Mouse (Mus musculus) cerebellum, postnatal 36 days (tissue): ENCODE measurements around the gene Efna5.

Source experiments
- DNase-seq, 2 experiments: peaks; one replicate each; pipeline ENCODE4 v3.0.0; 2021 to 2022; ENCODE audit warnings: mixed read lengths in 2 of 2

Gene Efna5

DNA sequence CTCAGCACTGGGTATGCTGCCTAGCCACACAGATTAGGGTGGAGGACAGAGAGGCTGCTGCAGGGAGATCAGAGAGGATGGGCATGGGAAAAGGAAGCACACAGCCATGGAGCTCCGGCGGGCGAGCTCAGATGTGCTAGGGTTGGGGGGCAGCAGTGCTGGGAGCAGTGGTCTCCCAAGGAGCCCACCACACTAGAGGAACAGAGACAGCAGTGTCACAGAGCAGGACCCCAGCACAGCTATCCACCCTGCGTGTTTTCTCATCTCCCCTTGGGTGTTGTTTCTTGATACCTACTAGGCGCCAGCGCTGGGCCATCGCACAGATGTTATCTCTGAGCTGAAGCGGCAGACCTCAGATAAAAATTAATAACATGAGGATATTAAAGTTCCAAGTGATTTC, 234.3 kb downstream of the Efna5 start:
- DNase-seq = no peak

DNA sequence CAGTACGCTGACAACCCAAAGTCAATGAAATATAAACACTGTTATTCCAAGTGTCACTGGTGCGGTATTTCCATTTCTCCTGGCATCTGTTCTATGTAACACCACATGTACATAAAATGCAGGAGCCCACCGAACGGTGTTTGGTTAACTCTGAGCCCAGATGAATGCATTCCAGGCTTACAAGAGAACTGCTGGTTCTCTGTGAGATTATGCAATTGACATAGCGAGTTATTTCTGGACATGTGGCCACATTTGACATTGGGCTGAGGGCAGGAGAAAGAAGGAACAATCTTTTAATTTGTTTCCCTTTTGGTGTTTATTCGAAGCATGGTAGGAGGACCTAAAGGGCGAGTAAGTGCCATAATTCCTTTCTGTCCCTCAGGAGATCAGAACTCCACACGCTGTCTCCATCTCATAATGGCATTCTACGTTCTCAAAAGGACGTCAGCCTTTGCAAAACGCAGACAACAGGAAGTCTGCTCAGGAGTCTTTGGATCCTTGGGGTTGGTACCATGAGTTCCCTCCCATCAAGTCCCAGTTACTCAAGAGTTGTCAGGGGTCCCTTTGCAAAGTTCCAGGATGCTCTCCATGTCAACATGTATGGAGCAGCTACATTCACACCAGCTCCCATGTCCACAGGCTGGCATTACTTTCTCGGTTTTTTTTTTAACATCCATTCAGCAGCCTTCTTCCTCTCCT, 238.5 kb downstream of the Efna5 start:
- DNase-seq = no peak

DNA sequence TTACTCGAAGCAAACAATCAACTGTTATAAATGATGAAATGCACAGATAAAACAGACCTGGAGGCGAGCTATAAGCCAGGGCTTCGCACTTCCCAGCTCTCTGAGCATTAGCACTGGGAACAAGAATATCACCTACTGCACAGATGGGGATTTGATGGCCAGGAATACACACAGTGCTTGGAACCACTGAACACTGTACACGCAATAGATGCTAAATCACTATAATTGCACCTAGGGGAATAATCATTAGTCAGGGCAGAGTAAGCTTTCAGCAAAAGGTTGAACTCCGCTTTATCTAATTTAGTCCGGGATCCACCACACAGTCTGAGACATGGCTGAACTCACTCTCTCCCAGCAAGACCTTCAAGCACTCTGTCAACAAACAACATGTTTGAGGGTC, 240.5 kb downstream of the Efna5 start:
- no peak for DNase-seq

DNA sequence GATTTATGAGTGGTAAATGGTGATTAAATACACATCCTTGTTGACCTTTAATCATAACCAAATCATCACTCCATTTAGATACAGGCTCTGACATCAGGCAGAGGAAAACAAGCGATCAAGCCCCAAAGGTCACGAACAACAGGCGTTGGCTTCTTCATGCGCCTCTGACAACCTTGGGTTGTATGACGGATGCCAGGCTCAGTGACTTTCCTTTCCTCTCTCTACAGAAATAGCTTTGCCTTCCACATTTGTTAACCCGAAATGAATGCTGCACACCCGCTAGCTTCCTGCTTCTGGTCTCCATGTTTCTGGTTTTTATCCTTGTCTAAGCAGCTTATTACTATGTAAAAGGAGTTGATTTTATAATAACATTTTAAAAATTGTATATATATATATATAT, 244.2 kb downstream of the Efna5 start:
- DNase-seq = no peak

DNA sequence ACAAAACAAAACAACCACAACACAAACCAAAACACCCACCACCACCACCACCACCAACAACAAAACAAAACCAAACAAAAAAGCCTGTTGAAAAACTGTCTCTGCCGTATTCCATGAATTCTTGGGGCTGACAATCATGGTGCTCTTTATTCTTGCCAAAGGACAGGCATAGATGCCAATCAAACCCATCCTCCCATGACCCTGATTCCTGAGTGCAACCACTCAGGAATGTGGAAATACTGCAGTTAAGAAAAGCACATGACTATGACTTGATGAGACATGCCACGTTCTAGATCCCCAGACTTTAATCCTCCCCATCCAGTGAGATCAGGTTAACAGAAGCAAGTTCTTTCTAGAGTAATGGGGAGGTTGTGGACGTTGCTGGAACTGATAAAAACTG, 246.2 kb downstream of the Efna5 start:
- no peak for DNase-seq

DNA sequence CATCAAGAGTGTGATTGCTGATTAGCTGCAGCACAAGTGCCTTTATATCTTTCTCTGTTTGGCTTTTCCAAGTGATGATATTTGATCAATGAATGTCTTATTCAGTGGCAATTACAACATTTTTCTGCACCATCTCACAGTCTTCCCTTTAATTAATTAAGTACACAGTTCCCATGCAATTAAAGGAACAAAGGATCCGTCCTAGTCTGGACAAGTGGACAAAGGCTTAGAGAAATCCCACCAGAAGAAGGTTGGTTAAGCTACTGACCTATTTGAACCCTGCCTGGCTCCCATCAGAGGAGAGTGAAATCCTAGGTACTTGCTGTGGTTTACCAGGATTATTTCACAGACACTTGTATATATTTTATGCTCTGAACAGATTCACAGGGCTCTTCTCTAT, 252.6 kb downstream of the Efna5 start:
- no peak for DNase-seq

DNA sequence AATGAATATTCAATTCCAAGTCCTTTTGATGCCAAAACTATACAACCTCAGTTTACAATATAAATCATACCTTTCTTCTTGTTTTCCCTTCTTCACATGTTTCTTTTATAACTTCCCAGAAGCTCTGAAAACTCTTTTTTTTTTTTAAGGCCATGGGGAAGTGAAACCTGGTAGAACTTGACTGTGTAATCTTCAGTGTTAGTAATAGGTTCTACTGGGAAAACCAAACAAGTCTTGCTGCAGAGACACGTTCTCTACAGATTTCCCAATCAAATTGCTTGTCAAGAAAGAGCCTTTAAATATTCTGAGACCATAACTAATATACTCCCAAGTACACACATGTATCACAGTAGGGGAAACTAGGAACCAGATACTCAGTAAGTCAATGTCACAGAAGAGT, 253.6 kb downstream of the Efna5 start:
- no peak for DNase-seq

DNA sequence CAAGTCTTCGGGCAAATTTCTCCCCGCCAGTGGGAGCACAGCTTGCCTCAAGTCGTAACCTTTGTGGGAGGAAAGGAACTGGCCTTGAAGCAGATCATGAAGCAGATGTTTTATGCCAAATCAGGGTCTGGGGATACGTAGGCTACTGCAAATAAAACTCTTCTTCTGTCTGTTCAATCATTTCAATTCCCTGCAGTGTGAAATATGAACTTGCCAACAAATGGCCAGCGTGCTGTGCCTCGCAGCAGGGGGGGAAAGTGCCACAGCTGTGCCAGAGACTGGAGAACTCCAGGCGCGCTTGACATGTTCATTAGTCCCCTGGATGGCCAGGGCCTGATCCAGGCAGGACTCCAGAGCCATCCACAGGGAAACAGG, 255.5 kb downstream of the Efna5 start:
- DNase-seq = peak in 1 of 2 experiments; percentile 6

DNA sequence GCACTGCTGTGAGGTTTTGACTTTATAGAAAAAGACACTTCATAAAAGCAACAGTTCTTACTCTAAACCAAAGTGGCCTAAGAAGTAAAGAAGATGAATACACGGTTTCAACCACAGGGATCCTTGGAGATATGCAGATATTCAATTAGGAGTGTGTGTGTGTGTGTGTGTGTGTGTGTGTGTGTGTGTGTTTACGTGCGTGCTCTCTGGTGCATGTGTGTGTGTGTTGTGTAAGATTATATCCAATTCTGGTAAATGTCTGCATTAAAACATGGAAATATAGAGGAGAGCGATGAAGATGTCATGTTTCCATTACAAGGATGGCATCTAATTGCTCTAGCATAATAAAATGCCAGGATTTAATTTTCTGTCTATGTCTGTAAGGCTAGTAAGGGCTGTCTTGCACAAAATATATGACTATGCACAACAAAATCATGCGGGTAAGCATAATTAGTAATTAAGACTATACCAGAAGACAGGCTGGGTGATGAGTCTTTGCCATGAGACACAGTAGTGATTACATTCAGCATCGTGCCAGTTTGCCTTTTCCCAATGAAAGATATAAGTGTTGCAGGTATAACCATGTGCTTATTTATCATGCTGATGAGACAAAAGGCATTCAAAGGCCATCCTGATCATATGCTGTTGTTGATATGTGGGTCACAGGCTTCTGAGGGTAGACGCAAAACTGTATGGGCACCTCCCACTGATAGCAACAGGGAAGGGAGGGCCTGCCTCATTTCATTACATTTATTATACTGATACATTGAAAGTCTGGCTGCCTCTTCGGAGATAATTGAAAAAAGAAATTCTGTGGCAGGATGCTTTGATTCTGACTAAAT, 256.1 kb downstream of the Efna5 start:
- DNase-seq = no peak

DNA sequence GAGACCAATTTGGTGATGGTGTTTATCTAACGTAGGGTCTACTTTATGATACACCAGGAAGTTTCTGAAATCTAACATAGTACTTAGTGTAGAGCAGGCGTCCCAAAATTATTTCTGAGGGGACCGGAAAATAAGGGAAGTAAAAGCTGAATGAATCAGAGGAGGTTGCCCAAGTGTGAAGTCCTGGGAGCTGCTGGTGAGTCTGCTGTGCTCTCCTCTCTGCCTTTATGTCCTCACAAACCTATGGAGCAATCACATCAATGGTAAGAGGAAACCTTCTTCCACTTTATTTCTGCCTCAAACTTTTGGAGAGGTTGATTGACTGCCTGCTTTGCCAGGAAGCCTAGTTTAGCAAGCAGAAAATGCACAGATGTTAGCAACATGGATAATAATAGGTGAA, 257.9 kb downstream of the Efna5 start:
- no peak for DNase-seq

DNA sequence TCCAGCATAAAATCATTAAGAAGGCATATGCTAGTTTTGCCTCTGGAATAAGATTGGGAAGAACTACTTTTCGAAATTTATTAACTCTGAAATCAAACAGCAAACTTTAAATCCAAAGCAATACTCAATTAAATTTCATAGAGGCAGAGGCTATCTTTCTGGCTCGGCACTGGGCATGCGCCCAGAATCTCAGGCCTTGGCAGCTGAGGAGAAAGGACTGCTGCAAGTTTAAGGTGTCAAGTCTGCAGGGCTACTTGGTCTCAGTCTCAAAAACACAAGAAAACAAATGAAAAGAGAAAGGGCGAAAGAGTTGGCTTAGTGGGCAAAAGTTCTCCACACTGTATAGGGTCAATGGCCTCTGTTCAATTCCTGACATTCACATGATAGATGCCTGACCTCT, 258.6 kb downstream of the Efna5 start:
- no peak for DNase-seq

DNA sequence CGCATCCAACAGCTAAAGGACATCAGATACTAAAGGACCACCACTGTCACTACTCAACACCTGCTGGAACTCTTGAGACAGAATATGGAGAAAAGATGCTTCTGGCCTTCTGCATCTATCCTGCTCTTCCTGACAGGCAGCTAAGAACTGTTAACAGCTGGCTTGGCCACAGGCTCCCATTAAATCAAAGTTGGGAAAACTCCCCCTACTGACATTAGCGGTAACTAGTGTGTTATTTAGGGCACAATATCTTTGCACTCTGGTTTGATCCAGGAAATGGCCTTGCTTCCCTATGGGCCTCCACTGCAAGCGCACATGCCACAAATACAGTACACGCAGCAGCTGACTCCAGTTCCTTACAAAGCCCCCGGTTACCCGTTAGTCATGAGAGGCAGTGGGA, 266.0 kb downstream of the Efna5 start:
- DNase-seq = no peak

DNA sequence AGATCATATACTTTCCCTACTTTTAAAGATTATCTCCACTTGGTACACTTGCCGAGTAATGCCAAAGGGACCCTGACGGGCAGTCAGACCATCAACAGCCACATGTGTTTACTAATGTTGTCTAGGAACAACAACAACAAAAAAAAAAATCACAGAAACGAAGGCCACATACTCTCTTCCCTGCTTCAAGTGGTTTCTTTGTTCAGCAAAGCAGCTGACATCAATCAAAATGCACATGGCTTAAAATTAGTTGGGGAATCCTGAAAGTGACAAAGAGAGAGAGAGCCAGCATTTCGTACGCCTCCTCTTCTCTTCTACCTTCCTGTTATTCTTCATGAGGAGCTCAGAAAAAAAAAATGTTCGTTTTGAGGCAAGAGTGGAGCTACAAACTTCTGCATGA, 266.4 kb downstream of the Efna5 start:
- no peak for DNase-seq

DNA sequence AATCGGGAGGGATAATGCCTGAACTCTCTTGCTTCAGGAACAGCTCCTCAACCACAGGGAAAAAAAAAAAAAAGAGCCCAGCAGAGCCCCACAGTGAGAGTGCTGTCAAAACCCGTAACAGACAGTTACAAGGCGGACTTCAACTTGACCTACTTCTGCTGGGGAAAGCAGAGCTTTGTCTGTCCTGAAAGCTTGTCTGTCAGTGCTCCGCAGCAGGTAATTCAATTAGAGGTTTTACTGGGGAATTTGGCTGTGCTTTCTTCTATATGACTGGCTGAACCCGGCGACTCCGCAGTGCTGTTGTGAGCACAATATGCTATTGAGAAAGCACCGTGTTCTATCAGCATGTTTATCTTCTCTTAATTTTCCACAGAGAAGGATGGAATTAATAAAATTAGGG, 266.9 kb downstream of the Efna5 start:
- no peak for DNase-seq

DNA sequence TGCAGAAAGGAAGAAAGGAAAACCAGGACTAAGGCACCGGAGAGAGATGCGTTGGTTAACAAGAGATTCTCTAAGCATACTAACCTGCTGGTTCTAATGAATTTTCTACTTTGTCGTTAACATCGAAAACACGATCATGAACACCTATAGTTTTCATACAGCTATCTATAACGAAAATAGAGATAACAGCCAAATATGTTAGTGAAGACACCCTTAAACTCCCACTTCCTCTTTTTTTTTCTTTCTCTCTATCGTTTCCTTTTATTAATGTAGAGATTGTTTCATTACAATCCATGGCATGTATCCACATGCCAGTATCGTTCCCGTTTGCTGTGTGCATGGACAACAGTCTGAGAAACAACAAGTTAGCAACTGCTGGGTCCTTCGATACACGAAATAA, 267.9 kb downstream of the Efna5 start:
- DNase-seq = no peak

DNA sequence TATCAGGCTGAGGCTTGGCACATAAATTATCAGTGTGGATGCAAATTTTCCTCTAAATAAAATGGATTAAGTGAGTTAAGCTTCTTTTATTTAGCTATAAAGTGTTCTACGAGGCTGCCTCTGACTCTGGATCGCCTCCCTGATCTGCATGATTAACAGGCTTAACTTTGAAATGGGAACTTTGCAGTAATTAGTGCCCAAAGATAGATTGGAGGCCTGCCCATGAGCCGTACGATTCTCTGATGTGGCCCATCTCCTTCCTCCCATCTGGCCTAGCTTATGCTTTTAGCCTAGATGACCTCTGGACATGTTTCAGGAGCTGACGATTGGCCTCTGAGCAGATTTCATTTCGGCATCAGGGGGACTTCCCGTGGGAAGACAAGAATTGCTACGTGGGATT, 273.0 kb downstream of the Efna5 start:
- DNase-seq = no peak

DNA sequence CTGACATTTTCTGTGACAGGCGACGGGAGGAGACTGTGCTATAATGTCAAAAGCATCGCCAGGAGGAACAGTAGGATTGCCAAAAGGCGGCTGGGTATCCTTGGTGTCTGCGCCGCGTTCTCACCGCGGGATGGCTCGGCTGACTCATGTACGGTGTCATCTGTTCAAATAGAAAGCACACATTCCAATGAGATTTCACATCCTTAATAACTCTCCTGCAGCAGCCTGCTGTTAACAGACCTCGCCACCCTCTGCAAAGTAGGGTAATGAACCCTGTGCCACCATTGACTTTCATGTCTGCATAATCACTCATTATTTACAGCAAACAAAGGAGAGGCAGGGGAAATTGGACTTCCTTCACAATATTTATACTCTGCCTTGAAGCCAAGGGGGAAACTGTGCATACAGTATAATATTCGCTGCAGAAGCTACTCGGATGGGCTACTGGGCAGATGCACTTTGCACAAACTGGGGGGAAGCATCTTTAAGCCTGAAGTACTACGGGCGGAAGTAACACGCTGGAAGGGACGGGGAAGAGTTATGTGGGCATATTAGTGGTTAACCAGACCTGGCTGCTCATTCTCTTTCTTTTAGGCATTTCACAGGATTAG, 273.7 kb downstream of the Efna5 start:
- DNase-seq = peak; percentile 49 to 65

DNA sequence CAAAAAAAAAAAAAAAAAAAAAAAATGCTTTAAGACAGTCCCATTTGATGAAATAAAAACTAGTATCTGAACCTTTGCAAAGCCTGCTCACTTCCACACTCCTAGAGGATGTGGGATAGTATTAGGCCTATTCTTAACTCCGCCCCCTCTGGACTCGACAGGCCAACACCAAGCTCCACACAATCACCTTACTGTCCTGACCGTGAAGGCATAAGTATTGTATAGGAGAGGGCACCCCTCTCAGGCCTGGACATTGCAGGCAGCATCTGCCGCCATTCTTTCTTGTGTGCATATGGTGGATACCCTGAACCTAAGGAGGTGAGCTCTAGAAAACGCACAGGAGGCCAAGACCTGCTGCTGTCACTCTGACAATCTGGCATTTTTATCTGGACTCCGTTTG, 274.4 kb downstream of the Efna5 start:
- peak; percentile 5 to 10 for DNase-seq

DNA sequence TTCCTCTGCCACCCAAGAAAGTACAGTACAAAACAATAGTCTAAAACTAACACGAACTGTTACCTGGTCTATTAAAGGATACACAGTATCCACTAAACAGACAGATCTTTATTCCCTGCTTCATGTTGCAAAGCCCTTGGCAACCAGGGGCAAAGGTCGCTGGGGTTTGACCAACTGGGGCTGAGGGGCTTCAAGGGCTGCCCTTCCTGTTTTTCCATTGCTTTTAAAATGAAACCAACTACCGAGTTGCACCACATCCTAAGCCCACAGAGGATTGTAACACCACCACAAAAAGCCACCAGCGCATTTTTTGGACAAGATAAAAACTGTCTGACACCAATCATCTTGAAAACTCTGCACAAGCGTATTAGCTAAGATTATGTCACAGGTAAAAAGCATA, 276.8 kb downstream of the Efna5 start:
- no peak for DNase-seq

DNA sequence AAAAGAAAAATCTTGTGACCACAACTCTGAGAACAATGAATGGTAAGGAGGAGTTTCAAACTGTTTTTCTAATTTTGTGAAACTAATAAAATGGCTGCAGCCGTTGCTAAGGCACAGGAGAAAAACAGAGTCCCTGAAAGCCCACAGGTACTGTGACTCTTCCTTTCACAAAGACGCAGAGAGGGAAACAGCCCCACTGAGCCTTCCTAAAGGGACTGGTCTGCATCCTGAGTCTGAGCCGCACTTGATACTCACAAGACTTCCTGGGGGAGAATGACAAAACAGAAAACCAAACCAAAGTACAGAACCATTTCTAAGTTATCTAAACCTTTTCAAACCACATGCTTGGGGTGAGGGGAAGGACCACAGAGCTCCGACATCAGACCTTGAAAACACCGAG, 277.5 kb downstream of the Efna5 start:
- no peak for DNase-seq

DNA sequence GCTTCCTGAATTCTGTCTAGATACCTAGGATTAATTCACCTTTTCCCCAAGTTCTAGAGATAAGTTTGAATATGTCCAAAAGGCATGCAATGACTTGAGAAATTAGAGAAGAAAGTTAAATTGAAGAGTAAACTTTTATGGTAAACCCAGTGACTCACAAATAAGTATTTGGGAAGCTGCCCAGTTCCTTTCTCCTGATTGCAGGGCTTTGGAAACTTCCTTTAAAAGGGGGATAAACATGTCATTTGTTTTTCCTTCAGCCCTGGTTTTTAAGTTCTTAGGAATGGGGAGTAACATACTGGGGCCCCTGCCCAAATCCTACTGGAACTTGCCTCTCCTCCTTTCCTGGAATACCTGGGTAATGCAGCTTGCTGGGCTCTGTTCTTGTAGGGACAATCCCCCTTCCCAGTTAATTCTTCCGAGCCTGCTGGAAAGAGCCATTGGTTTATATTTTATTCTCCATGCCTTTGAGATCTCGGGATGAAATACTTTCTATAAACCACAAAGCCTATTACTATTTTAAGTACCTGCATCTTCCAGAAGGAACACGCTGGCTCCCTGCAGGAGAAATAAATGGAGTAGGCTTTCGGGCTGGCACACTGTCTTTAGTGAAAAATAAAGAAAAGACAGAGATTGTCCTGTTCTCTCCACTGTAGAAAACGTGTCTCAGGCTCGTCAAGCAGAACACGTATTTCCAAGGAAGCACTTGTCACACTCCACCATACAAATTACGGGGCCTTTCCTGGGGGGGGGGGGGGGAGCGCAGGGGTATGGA, 282.2 kb downstream of the Efna5 start:
- no peak for DNase-seq

DNA sequence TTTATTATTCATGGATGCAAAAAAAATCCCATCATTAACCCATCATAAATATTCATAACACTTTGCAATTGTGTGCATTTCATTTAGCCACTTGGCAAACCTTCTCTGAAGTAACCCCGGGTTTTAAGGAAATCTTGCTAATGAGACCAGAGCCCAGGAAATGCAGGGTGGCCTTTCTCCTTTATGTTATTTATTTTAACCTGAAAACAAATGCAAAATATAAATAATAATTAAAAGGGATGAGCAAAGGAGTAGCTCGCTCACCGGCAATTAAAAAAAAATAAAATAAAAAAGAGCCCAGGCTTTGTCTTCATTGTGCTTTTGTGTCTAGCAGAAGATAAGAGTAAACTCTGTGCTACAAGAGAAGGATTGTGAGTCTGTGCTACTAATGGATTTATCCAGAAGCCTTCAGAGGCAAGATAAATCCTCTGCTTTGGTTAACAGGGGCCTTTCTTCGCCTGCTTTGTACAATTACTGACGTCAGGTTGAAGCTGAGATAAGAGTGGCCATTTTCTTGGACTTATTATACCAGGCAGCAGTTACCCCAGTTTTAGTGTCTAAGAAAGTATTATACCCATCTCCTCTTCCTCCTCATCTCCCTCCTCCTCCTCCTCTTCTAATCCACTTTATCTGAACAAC, 288.6 kb downstream of the Efna5 start:
- no peak for DNase-seq
